Mouse (Mus musculus) duodenum, adult 2 months (tissue): Measurements from ENCODE around the gene Larp4. TPM values are rescaled to one million over a fixed set of nuclear protein-coding genes. Genes with fewer than 3 reads are reported as not detected.

Experiments
- polyA plus RNA-seq: library from polyadenylated mRNA; depleted of rRNA; stranded (reverse); fragments of >200 nt; gene quantifications from 2 replicates; pipeline ENCODE4 v1.2.3, GENCODE M21; 2012; ENCODE audit warnings: low replicate concordance; rRNA removed

Larp4 gene
- polyA plus RNA-seq = 14.2 and 22.9 TPM in 2 replicates

DNA sequence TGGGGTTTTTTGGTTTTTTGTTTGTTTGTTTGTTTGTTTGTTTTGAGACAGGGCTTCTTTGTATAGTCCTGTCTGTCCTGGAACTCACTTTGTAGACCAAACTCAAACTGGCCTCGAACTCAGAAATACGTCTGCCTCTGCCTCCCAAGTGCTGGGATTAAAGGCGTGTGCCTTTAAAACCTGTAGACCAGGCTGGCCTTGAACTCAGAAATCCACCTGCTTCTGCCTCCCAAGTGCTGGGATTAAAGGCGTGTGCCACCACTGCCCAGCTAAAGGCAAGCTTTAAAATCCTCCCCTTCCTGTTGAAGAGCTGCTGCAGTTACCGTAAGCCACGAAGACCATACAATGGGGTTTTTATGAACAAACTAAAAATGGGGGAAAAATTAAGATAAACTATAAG, at the start of gene Larp4:
Gene Larp4, plus strand, starts transcription at position 301 of the 400 bp plus-strand sequence.

GRCm38 (mm10) chr15:99966961-99967360, 2.9 kb upstream of the Larp4 start, which contains the start of gene Fam186a:
Fam186a (minus strand) TSS chr15:99967061.

GRCm38 (mm10) chr15:100038470-100038971, 68.7 kb downstream of the Larp4 start, which contains the start of gene Dip2b:
Dip2b (plus strand) TSS chr15:100038664.

Other genes starting within 250 kb of the Larp4 start
- gene Cox14, start 244.4 kb upstream of the Larp4 start, polyA plus RNA-seq = 343 and 465 TPM in 2 replicates
- 4.2 and 4.4 TPM in 2 replicates for gene Cers5, start 197.2 kb upstream of the Larp4 start, polyA plus RNA-seq
- 25.0 and 29.7 TPM in 2 replicates for gene Lima1, start 94.6 kb upstream of the Larp4 start, polyA plus RNA-seq
- gene Fam186a, start 3.0 kb upstream of the Larp4 start, polyA plus RNA-seq = not detected in 2 replicates
- 3.2 and 3.6 TPM in 2 replicates for gene Dip2b, start 68.6 kb downstream of the Larp4 start, polyA plus RNA-seq